Mouse (Mus musculus): ENCODE measurements at regions not wholly inside any gene's neighbourhood (a gene's known extent, or its start where the extent isn't known, plus 50 kb on each side); places are given as distances from the start of the nearest gene placed in this dataset.
A peak's percentile ranks its signal among the peaks of the same experiment; 100 is the strongest.

- DNase-seq, result peak in 1 of 2 experiments; percentile 5
These were observed 216.4 kb upstream of the Hs6st1 start for GRCm38 (mm10) chr1:35851681-35852409.

GRCm38 (mm10) chr1:35853018-35853417 lies 215.2 kb upstream of the Hs6st1 start:
- DNase-seq, result no peak
- intact Hi-C loops (cut with DNase I), result no loop called here

More at GRCm38 (mm10) chr1:35851681-35852409, 216.4 kb upstream of the Hs6st1 start:
- intact Hi-C loops (cut with DNase I), result no loop called here

GRCm38 (mm10) chr1:35855650-35856049 lies 212.6 kb upstream of the Hs6st1 start:
- no peak for DNase-seq
- intact Hi-C loops (cut with DNase I), result no loop called here

DNA sequence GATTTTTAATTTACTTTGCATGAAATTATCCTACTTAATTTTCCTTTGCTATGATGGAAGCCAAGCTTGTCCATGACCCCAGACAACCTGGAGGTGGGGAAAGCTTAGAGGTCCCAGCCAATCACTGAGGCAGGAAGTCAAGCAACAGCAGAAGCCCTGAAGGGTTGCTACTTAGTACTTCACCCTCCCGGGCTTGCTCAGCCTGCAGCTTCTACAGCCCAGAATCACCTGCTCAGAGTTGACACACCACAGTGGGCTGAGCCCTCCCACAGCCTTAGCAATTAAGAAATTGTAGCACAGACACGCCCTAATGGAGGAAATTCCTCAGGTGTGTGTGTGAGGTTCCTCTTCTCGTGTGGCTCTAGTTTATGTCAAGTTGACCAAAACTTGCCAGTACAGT lies 209.9 kb upstream of the Hs6st1 start:
- intact Hi-C loops (cut with DNase I), result no loop called here
- peak in 1 of 2 experiments; percentile 3 for DNase-seq

DNA sequence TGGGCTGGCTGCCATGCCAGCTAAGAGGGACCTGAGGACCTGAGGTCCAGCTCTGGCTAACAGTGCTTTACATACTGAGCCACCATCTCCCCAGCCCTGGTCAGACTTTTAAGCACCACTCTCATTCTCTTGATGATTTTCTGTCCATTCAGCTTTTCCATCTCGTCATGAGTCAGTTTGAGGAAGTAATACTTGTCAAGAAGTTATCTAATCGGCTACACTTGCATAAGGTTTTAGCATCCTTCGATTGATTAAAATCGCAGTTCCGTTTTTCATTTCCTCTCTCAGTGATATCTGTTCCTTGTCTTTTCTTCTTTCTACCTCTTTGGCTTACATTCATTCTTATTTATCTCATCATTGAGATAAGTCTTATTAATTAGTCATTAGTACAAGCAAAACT lies 207.4 kb upstream of the Hs6st1 start:
- intact Hi-C loops (cut with DNase I), result no loop called here
- DNase-seq, result peak in 1 of 2 experiments; percentile 2

DNA sequence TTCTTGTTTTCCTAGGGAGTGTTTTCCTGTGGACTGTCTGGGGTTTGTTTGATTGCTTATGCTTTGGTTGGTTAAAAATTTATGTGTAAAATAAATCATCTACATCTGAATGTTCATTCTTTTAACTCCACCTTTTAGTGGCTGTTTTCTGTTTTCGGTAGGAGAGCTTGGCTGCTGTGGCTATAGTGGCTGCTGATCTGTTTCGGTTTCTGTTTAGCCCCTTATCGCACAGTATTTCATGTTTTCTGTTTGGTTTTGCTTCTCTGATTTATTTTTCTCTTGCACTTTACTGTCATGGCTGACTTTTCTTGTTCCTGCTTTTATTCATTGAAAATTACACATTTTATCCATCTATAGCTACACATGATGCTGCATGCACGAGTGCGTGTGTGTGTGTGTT lies 206.0 kb upstream of the Hs6st1 start:
- no peak for DNase-seq
- intact Hi-C loops (cut with DNase I), result no loop called here

DNA sequence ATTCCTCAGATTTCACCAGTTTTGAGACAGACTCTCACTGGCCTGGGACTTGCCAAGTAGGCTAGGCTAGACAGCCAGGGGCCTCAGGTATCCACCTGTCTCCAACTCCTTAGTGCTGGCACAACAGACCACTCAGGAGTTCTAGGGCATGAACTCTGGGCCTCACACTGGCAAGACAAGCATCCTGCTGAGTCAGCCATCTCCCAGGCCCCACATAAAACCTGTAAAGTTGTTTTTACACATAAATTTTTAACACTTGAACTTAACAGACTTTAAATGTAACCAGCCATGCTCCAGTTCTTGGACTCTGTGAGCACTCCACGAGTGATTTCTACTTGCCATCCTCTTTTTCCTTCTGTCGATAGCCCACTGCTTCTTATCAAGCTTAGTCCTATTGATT lies 205.5 kb upstream of the Hs6st1 start:
- no peak for DNase-seq
- intact Hi-C loops (cut with DNase I), result no loop called here

- DNase-seq, result no peak
- intact Hi-C loops (cut with DNase I), result no loop called here
These were observed 204.0 kb upstream of the Hs6st1 start for GRCm38 (mm10) chr1:35864246-35864645.

DNA sequence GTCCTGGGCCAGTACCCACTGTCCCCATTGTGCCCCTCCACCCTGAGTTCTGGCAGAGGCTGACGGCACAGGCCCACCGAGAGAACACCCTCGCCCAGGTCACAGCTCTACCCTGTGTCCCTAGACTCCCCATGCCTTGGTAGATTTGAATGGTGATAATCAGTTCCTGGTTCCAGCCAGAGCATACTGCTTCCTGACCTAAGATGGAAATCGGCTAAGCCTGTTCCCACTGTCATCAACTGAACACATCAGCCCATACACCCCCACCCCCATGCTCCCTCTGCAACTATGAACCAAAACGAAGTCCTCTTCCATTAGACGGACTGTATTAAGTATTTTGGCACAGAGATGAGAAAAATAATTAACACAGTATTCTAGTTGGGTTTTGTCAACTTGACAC lies 202.9 kb upstream of the Hs6st1 start:
- DNase-seq, result no peak
- intact Hi-C loops (cut with DNase I), result no loop called here

GRCm38 (mm10) chr1:35866643-35867042 lies 201.6 kb upstream of the Hs6st1 start:
- no peak for DNase-seq
- intact Hi-C loops (cut with DNase I), result no loop called here

DNA sequence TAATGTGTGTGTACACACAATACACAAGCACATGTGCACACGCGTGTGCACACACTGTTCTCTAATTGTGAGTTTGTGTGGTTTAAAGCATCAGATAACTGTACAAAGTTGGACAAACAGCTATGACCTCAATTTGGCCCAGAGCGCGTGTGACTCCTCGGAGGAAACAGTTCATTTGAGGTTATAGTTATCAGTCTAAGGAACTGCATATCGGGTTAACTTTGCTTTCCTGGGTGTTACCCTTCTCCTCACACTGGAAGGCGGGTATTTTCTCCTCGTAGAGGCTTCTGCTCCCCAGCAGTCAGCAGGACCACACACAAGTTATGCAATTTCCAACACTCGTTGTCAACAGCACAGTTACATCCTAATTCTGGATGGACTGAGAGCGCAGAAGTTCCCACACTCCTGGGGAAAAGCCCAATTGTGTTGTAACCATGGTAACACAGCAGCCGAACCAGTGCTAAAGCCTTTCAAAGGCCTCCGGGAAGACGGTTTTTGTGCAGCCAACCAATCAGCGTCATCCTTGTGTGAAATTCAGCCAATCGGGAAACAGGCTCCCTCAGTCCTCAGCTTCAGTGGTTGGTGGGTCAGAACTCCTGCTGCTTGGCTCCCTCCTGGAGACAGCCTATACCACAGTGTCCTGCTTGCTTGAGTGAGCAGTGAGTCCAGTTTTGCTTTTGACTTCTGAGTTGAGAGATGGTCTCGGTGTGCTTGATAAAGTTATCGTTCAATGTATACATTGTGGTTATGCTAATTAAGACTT lies 198.6 kb upstream of the Hs6st1 start:
- intact Hi-C loops (cut with DNase I), result loop anchor here (10.0 kb wide), 1 partner anchor 265 kb away; no protein-coding TSS in a partner anchor
- DNase-seq, result peak; percentile 27 to 43

GRCm38 (mm10) chr1:35870144-35870827 lies 197.9 kb upstream of the Hs6st1 start:
- no peak for DNase-seq

DNA sequence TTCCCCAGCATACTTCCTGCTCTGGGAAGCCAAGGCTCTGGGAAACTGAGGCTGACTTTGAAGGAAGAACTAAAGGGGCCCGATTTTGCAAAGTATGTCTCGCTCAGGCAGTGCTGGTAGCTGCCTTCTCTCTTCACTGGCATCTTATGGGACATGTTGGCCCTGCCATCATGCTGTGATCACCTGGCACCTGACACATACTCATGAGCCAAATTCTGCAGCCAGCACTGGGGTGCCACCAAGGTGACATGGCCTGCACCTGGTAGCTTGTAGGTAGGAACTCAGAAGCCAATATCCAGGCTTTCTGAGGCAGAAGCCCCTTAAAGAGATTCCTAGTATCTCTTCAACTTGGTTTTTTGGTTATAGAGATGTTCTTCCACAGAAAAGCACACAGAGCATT lies 195.2 kb upstream of the Hs6st1 start:
- intact Hi-C loops (cut with DNase I), result loop anchor here (10.0 kb wide), 1 partner anchor 262 kb away; no protein-coding TSS in a partner anchor
- no peak for DNase-seq

More at GRCm38 (mm10) chr1:35870144-35870827, 197.9 kb upstream of the Hs6st1 start:
- intact Hi-C loops (cut with DNase I), result loop anchor here (10.0 kb wide), 1 partner anchor 265 kb away; no protein-coding TSS in a partner anchor

GRCm38 (mm10) chr1:35875210-35875811 lies 192.9 kb upstream of the Hs6st1 start:
- intact Hi-C loops (cut with DNase I), result loop anchor here (10.0 kb wide), 1 partner anchor 259 kb away; no protein-coding TSS in a partner anchor
- DNase-seq, result no peak

GRCm38 (mm10) chr1:35878426-35878825 lies 189.8 kb upstream of the Hs6st1 start:
- intact Hi-C loops (cut with DNase I), result loop anchor here (10.0 kb wide), 1 partner anchor 256 kb away; no protein-coding TSS in a partner anchor
- DNase-seq, result no peak

GRCm38 (mm10) chr1:35879388-35880093 lies 188.7 kb upstream of the Hs6st1 start:
- DNase-seq, result peak; percentile 25 to 47
- intact Hi-C loops (cut with DNase I), result loop anchor here (10.0 kb wide), 1 partner anchor 255 kb away; no protein-coding TSS in a partner anchor

DNA sequence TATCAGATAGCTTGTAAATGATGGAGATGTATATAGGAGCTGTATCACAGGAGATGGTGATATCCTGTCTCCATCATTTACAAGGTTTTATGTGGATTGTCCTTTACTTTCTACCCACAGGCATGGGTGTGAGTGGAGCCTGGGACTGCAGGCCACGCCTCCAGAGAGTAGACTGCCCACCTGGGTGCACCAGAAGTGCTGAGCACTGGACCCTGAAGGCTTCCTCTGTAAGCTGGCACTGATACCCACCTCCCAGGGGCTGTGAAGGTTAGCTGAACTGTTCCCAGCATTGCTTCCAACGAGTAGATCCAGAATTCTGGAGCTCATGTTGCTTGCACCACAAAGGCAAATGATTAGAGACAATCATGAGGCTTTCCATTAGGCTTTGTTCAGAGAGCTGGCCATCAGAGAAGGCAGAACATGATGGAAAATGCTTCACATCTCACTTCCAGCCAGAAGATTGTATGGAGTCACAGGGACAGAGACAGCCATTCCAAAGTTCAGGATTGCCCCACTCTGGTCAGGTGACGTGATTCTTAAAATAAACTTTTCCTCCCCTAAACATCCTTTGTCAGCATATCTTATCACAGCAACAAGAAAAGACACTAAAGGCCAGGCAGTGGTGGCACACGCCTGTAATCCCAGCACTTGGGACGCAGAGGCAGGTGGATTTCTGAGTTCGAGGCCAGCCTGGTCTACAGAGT lies 187.5 kb upstream of the Hs6st1 start:
- DNase-seq, result no peak
- intact Hi-C loops (cut with DNase I), result no loop called here

- intact Hi-C loops (cut with DNase I), result no loop called here
- DNase-seq, result no peak
These were observed 186.7 kb upstream of the Hs6st1 start for GRCm38 (mm10) chr1:35881521-35881920.

DNA sequence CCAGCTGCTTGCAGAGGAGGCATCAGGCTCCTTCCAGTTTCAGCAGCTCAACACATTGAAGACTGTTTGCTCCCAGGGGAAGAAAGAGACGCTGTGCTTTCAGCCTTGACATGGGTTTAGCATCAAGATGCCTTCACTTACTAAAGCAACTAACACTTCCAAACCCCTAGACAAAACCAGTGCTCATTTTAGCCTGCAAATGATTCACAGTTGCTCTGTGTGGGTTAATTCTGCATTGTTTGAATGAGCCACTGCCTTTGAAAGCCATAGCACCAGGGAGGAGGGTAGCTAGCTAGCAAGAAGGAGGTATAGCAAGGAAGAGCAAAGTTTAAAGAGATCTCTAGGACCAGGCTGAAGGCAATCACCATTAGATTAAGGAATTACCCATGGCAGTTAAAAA lies 186.1 kb upstream of the Hs6st1 start:
- intact Hi-C loops (cut with DNase I), result no loop called here
- DNase-seq, result no peak
